Mouse (Mus musculus): ENCODE data around the gene Adgb.

DNA sequence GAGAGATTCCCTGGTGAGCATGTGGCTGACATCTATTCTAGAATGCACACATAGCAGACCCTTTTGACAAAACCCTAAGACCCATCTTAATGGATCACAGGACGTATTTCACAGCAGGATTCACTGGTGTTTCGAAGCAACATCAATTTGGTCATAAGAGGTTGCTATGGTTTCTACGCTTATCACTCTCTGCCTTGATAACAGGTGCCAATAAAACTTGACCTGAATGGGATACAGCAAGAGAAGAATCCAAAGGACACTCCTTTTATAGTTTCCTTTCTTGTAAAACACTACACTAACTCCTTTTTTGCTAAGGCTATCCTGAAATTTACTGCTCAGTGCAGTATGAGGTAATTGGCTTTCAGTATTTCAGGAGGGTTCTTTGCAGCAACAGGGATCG, 163.1 kb downstream of the Adgb start:
- TF ChIP-seq CTCF (IDR thresholded peaks at IDR 0.05; ENCODE audit: borderline replicate concordance, insufficient read depth, low read length) (no peak), POLR2A (IDR thresholded peaks at IDR 0.05; ENCODE audit: low read depth, low read length) (no peak)
